Mouse (Mus musculus) gastrocnemius, adult 2 months (tissue): Measurements from ENCODE around the gene Dspp. TPM values are rescaled to one million over a fixed set of nuclear protein-coding genes. Genes with fewer than 3 reads are reported as not detected.

Experiments used
- DNase-seq: peaks from one replicate; pipeline ENCODE4 v3.0.0; 2022
- H3K27ac ChIP-seq: fragments of 200-600 bp; 2 replicates; pipeline ENCODE4 v1.8.1; 2022; ENCODE audit warnings: mild to moderate bottlenecking
- H3K4me3 ChIP-seq: fragments of 200-600 bp; 2 replicates; pipeline ENCODE4 v1.8.1; 2022; ENCODE audit warnings: mild to moderate bottlenecking, moderate library complexity
- CTCF ChIP-seq: fragments of 200-600 bp; IDR thresholded peaks from 2 replicates; pipeline ENCODE4 v1.8.1; 2022; ENCODE audit warnings: antibody characterized with exemption, mild to moderate bottlenecking, moderate library complexity
- intact Hi-C: fragments of 180-260 bp; cut with DNase I; formaldehyde crosslinking; loops from one replicate; pipeline ENCODE4 v1.15.1; 2025
- total RNA-seq, 2 experiments: library from RNA; stranded (reverse); gene quantifications; 2 replicates each; pipeline ENCODE4 v1.2.3; 2021

The Dspp gene
- total RNA-seq, 2 experiments from 2014 or later: not detected

DNA sequence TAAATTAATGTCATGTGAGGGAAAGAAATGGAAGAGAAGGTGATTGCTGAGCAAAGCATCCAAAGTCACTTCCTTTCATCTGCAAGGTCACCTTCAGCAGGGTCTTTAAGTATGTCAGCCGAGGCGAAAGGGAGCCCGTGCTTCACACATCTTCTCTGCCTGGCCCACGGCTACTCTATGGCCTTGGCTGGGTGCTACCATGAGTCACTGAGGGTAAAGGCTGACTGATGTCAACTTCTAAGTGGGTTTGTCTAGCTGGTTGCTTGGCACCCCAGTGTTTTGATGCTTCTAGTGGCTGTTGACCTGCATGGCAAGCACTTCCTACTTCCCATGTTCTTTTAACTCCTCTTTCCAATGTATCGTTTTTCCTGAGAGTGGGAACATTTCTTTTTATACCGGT, 20.3 kb upstream of the Dspp start:
- DNase-seq: no peak
- intact Hi-C loops: no loop called here
- TF ChIP-seq CTCF: no peak
- peak overlapping the region; percentile 71 for H3K27ac ChIP-seq
- no peak overlapping the region for H3K4me3 ChIP-seq

- TF ChIP-seq CTCF: no peak
- H3K4me3 ChIP-seq: no peak overlapping the region
- intact Hi-C loops: no loop called here
- no peak for DNase-seq
- no peak overlapping the region for H3K27ac ChIP-seq
Measured at GRCm38 (mm10) chr5:104157701-104158100, 12.8 kb upstream of the Dspp start.

GRCm38 (mm10) chr5:104158332-104159052, 12.0 kb upstream of the Dspp start:
- no peak overlapping the region for H3K4me3 ChIP-seq

GRCm38 (mm10) chr5:104160581-104160980, 9.9 kb upstream of the Dspp start:
- H3K4me3 ChIP-seq: no peak overlapping the region
- TF ChIP-seq CTCF: no peak
- intact Hi-C loops: no loop called here
- DNase-seq: no peak
- H3K27ac ChIP-seq: no peak overlapping the region

More at GRCm38 (mm10) chr5:104158332-104159052, 12.0 kb upstream of the Dspp start:
- DNase-seq: no peak
- TF ChIP-seq CTCF: no peak
- no peak overlapping the region for H3K27ac ChIP-seq
- intact Hi-C loops: no loop called here

DNA sequence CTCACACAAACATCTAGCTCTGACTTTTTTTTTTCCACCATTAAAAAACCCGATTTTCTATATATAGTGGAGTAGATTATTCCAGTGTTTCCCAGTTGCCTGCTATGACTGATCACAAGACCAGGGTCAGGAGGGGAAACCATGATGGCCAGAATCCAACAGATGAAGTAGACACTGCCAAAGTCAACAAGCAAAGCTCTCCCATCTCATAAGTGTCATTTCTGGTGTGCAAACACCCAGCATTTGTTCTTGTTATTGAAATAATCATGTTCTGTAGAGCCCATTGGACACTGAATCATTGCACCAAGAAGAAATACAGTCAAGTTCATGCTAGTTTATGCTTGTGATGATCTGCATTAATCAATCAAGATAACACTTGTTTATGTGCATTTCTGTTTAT, 9.1 kb upstream of the Dspp start:
- H3K27ac ChIP-seq: no peak overlapping the region
- DNase-seq: no peak
- TF ChIP-seq CTCF: no peak

DNA sequence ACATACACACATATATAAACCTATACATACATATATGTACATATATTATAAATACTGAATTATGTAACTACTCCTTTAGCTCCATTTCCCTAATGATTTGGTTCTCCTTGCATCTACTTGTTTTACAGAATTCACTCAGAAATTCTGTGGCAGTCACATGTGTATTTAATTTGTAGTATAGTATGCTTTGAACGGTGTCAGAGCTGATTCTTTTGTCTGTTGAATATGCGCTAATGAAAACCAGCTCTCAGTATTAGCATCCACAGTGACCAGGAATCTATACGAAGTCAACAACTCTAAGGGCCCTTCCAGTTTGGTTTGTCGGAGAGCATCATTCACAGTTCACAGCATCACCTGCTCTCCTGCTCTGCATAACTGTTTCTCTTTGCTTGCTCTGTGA, 7.0 kb upstream of the Dspp start:
- Histone ChIP-seq H3K27ac (no peak overlapping the region), H3K4me3 (no peak overlapping the region)
- DNase-seq: no peak
- no peak for TF ChIP-seq CTCF
- intact Hi-C loops: no loop called here

More for the DNA sequence above, 9.1 kb upstream of the Dspp start:
- no peak overlapping the region for H3K4me3 ChIP-seq
- intact Hi-C loops: no loop called here

DNA sequence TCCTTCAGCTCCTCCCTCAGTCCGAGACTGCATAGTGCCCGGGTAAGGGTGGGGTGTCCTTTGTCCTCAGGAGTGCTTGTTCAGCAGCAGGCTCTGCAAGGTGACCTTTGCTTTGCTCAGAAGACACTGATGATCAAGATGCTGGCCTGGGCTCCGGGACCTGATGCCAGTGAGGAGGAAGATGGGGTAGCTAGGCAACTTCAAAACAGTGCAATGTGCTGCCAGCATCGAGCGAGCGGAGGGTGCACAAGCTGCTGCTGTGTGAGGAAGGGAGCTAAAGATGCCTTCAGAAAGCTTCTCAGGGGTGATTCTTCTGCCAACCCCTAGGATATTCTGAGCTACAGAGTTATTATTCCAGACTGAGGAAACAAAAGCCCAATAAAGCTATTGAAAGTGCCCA, 2.6 kb downstream of the Dspp start:
- Histone ChIP-seq H3K4me3 (no peak overlapping the region), H3K27ac (no peak overlapping the region)
- intact Hi-C loops: no loop called here
- TF ChIP-seq CTCF: no peak
- DNase-seq: no peak

- intact Hi-C loops: no loop called here
- no peak for DNase-seq
- Histone ChIP-seq H3K27ac (no peak overlapping the region), H3K4me3 (no peak overlapping the region)
- no peak for TF ChIP-seq CTCF
Measured at GRCm38 (mm10) chr5:104183743-104184142, 13.2 kb downstream of the Dspp start.

- no peak for TF ChIP-seq CTCF
- Histone ChIP-seq H3K4me3 (no peak overlapping the region), H3K27ac (no peak overlapping the region)
- intact Hi-C loops: no loop called here
- DNase-seq: no peak
Measured at GRCm38 (mm10) chr5:104187281-104187680, 16.8 kb downstream of the Dspp start.

GRCm38 (mm10) chr5:104195086-104195485, 24.6 kb downstream of the Dspp start:
- Histone ChIP-seq H3K27ac (no peak overlapping the region), H3K4me3 (no peak overlapping the region)
- intact Hi-C loops: no loop called here
- TF ChIP-seq CTCF: no peak
- peak; percentile 37 for DNase-seq

DNA sequence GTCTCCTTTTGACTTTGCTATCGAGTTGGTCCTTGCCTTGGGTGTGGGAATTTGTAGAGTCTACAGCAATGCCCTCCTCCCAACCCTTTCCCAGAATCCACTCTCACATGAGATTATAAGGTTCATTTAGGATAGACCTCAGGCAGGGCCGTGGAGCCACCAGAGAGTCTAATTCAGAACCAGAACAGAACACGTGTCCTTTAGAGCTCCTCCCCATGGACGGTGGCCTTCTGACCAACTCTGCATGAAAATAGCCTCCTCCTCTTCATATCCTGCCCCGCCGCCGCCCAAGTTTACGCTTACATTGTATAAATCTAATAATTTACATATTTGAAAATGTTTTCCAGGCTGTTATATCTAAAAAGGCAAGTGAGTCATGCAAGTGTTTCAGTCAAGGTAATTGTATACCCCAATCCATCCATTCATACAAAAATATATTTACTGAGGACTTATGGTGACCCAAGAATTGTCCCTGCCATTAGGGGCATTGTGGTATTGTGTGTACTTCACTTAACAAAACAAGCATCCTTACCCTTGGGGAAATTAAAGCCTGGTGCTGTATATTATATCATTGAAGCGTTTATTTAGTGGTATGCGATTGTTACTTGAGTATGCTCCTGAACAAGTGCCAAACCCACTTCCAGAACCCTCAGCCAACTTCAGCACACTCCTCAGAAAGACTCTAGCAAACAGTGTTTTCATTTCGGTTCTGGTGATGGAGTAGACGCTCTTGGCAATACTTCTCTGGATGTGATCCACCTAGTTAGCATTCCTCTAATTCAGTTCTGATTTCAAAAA, 30.8 kb downstream of the Dspp start:
- intact Hi-C loops: no loop called here
- H3K4me3 ChIP-seq: no peak overlapping the region
- no peak for DNase-seq
- TF ChIP-seq CTCF: no peak
- no peak overlapping the region for H3K27ac ChIP-seq

DNA sequence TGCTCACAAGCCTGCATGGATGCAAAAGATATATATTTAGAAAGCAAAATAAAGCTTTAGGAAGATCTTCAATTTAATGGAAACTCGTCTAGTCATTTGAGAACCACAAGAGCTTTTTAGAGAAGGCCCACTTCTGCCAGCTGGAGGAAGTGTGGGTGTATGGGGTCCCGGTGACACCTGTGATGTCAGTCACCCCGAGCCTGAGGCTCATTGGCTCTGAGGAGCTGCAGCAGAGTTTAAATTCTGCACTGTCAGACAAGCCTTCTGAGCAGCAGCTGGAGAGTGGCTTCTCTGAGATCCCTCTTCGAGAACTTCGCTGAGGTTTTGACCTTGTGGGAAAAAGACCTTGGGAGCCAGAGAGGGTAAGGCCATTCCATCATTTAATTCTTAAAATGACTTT, 31.8 kb downstream of the Dspp start, which contains the start of gene Dmp1:
TSS of gene Dmp1 (plus strand) at position 263 of the 400 bp plus-strand sequence.
- no peak for DNase-seq
- Histone ChIP-seq H3K4me3 (no peak within 1 kb of the TSS), H3K27ac (peak within 1 kb of the TSS; percentile 32; the same call in 1 of the 2 replicates)
- intact Hi-C loops: no loop called here
- TF ChIP-seq CTCF: no peak

- Histone ChIP-seq H3K27ac (peak overlapping the region; percentile 28; the same call in 1 of the 2 replicates), H3K4me3 (no peak overlapping the region)
- intact Hi-C loops: no loop called here
- no peak for DNase-seq
- TF ChIP-seq CTCF: no peak
Measured at GRCm38 (mm10) chr5:104212531-104212930, 42.0 kb downstream of the Dspp start.
